Mouse (Mus musculus): ENCODE results near the gene Olfr1260. TPM values are rescaled to one million over a fixed set of nuclear protein-coding genes. Genes with fewer than 3 reads are reported as not detected.

Gene Olfr1260
- 0.01 TPM in 1 of 2 replicates, not detected in the other for polyA plus RNA-seq (2012)

DNA sequence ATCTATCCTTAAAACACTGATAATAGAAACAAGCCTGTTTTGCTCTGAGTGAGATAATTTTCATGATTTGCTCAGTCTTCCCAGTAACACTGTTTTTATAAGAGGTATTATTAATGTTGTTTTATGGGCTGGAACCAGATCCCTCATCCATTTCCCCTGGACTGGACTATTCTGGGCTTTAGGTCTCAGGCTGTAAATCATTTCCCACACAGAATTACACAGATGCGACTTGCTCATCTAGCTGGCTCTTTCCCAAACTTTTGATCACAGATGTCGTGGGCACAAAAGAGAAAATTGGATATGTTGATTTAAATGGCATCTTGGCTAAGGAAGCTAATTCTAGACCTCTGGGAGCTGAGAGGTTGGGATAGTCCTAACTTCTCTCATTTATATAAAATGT lies at the start of gene Olfr1260:
TSS of gene Olfr1260 (plus strand) at position 157 of the 400 bp plus-strand sequence.
- H3K27me3 ChIP-seq (ENCODE audit: control insufficient read depth) = no peaks in the 10 kb centered on the region
- H3K4me3 ChIP-seq (replicated peaks) = no peak within 1 kb of the TSS
- no peaks in the 10 kb centered on the region; the same call in 1 of the 2 replicates for H3K9me3 ChIP-seq (ENCODE audit: control insufficient read depth, low read length)
- H3K4me1 ChIP-seq (ENCODE audit: control insufficient read depth) = no peaks in the 10 kb centered on the region
- TF ChIP-seq TAL1 (IDR thresholded peaks at IDR 0.05; ENCODE audit: low read length) (no peak), GATA1 (IDR thresholded peaks at IDR 0.05; ENCODE audit: low read length) (no peak)
- H3K36me3 ChIP-seq (ENCODE audit: control insufficient read depth) = no peaks in the 10 kb centered on the region

DNA sequence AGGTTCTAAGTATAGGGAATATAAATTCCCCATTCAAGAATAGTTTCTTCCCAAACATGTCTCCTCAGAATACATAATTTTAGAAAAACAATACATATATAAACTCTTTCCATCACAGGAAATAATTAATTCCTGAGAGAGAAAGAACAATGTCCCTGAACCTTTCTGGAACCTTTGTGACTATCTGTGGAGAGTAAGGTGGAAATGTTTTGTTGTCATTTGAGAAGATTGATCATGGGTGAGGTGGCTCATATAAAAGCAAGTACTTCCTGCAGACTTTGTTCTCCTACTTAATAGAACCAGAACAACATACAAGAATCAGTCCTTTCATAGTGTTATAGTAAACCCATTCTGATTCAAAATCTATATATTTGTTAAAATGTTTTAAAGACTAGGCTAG lies 47.1 kb upstream of the Olfr1260 start, which contains the start of gene Olfr1258:
TSS of gene Olfr1258 (plus strand) at position 301 of the 400 bp plus-strand sequence.
- H3K36me3 ChIP-seq (ENCODE audit: control insufficient read depth) = no peaks in the 10 kb centered on the region

DNA sequence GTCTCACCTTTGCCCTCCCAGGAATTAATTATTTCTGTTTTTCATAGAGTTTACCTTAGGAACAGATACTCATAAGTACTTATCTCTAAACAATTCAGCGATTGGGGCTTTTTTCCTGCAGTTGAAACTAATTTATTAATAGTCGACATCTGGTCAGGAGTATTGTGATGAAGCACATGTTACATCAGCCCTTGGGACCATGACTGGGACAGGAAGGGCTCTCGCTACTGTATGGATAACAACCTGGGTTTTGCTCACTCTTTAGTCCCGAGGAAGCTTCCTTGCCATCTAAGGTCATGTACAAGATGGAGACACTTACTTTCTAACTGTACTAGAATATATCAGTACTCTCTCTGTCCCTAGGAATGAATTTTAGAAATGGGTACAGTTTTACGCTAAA lies 25.6 kb upstream of the Olfr1260 start, which contains the start of gene Olfr1259:
TSS of gene Olfr1259 (minus strand) at position 101 of the 400 bp plus-strand sequence.
- Histone ChIP-seq H3K27me3 (ENCODE audit: control insufficient read depth) (no peaks in the 10 kb centered on the region), H3K36me3 (ENCODE audit: control insufficient read depth) (no peaks in the 10 kb centered on the region), H3K9me3 (ENCODE audit: control insufficient read depth, low read length) (peaks cover 3% of the 10 kb centered on the region), H3K4me1 (ENCODE audit: control insufficient read depth) (no peaks in the 10 kb centered on the region), H3K4me3 (replicated peaks) (no peak within 1 kb of the TSS)
- TF ChIP-seq TAL1 (IDR thresholded peaks at IDR 0.05; ENCODE audit: low read length) = no peak
- no peak for TF ChIP-seq GATA1 (IDR thresholded peaks at IDR 0.05; ENCODE audit: low read length)

More for the DNA sequence above, 47.1 kb upstream of the Olfr1260 start, which contains the start of gene Olfr1258:
- Histone ChIP-seq H3K4me3 (replicated peaks) (no peak within 1 kb of the TSS), H3K27me3 (ENCODE audit: control insufficient read depth) (no peaks in the 10 kb centered on the region), H3K4me1 (ENCODE audit: control insufficient read depth) (no peaks in the 10 kb centered on the region), H3K9me3 (ENCODE audit: control insufficient read depth, low read length) (no peaks in the 10 kb centered on the region)
- TF ChIP-seq GATA1 (IDR thresholded peaks at IDR 0.05; ENCODE audit: low read length) (no peak), TAL1 (IDR thresholded peaks at IDR 0.05; ENCODE audit: low read length) (no peak)

DNA sequence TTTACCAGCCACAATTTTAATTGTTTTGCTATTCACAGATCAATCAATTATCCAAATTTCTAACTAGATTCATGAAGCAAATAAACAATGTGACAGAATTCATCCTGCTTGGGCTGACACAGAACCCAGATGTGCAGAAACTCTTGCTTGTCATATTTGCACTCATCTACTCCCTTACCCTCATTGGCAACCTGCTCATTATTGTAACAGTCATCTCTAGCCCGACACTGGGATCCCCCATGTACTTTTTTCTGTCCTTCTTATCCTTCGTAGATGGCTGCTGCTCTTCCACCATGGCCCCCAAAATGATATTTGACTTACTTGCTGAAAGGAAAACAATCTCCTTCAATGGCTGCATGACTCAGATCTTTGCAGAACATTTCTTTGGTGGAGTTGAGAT lies 3.6 kb downstream of the Olfr1260 start:
- no peaks in the 10 kb centered on the region; the same call in 1 of the 2 replicates for H3K9me3 ChIP-seq (ENCODE audit: control insufficient read depth, low read length)
- H3K27me3 ChIP-seq (ENCODE audit: control insufficient read depth) = no peaks in the 10 kb centered on the region
- H3K36me3 ChIP-seq (ENCODE audit: control insufficient read depth) = no peaks in the 10 kb centered on the region
- no peaks in the 10 kb centered on the region for H3K4me1 ChIP-seq (ENCODE audit: control insufficient read depth)
- no peak for TF ChIP-seq TAL1 (IDR thresholded peaks at IDR 0.05; ENCODE audit: low read length)
- no peak for TF ChIP-seq GATA1 (IDR thresholded peaks at IDR 0.05; ENCODE audit: low read length)
- no peak overlapping the region for H3K4me3 ChIP-seq (replicated peaks)

DNA sequence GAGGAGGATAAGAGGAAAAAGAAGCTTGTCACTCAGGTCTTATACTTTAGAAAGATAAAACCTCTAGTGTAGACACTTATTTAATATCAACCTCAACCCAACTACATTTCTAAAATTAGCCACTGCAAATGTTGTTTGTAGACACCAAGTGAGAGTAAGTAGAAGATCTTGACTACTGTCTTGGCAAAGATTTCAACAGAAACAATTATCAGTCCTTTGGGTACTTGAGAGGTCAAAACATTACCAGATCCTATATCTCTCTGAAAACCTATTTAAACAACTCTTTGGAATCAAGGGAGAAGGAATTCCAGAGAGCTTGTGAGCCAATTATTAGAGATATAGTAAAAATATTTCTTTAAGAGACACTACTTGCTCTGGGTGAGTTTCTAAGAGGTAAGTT lies 16.8 kb downstream of the Olfr1260 start, which contains the start of gene Olfr1261:
TSS of gene Olfr1261 (plus strand) at position 301 of the 400 bp plus-strand sequence.
- no peaks in the 10 kb centered on the region for H3K27me3 ChIP-seq (ENCODE audit: control insufficient read depth)
- no peaks in the 10 kb centered on the region for H3K9me3 ChIP-seq (ENCODE audit: control insufficient read depth, low read length)
- no peaks in the 10 kb centered on the region for H3K36me3 ChIP-seq (ENCODE audit: control insufficient read depth)
- no peaks in the 10 kb centered on the region for H3K4me1 ChIP-seq (ENCODE audit: control insufficient read depth)
- no peak within 1 kb of the TSS for H3K4me3 ChIP-seq (replicated peaks)
- TF ChIP-seq TAL1 (IDR thresholded peaks at IDR 0.05; ENCODE audit: low read length) = no peak
- TF ChIP-seq GATA1 (IDR thresholded peaks at IDR 0.05; ENCODE audit: low read length) = no peak

DNA sequence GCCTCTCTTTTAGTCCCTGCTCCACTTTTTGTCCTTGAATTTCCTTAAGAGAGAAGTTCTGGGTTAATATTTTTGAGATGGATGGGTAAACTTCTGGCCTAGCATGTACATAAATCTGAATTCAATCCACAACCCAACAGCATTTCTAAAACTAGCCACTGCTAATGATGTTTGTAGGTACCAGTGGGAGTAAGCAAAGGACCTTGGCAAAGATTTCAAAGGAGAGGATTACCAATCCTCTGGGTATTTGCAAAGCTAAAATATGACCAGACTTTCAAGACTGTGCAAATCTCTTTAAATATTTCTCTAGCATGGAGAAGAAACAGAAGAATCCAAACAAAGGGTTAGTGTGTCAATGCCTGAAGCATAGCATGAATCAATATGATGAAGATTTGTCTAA lies 25.7 kb downstream of the Olfr1260 start, which contains the start of gene Olfr1262:
TSS of gene Olfr1262 (plus strand) at position 301 of the 400 bp plus-strand sequence.
- TF ChIP-seq TAL1 (IDR thresholded peaks at IDR 0.05; ENCODE audit: low read length) (no peak), GATA1 (IDR thresholded peaks at IDR 0.05; ENCODE audit: low read length) (no peak)
- Histone ChIP-seq H3K9me3 (ENCODE audit: control insufficient read depth, low read length) (no peaks in the 10 kb centered on the region), H3K4me3 (replicated peaks) (no peak within 1 kb of the TSS), H3K27me3 (ENCODE audit: control insufficient read depth) (no peaks in the 10 kb centered on the region), H3K36me3 (ENCODE audit: control insufficient read depth) (no peaks in the 10 kb centered on the region), H3K4me1 (ENCODE audit: control insufficient read depth) (no peaks in the 10 kb centered on the region)

DNA sequence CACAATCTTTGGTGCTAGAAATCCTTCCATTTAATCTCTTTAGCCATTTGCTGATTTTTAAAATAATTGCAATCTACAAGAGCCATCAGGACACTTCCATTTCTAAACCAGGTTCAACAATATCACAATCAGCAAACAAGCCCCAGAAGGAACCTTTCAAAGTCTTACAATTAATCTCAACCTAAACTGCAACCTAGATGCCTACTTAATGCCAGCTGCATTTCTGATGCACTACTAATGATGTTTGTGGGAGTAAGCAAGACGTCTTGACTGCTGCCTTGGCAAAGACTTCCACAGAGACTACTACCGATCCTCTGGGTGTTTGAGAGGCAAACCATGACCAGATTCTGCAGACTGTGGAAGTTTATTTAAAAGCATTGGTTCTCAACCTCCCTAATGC lies 37.7 kb downstream of the Olfr1260 start, which contains the start of gene Olfr1263:
TSS of gene Olfr1263 (plus strand) at position 301 of the 400 bp plus-strand sequence.
- TF ChIP-seq TAL1 (IDR thresholded peaks at IDR 0.05; ENCODE audit: low read length) = no peak
- TF ChIP-seq GATA1 (IDR thresholded peaks at IDR 0.05; ENCODE audit: low read length) = no peak
- H3K27me3 ChIP-seq (ENCODE audit: control insufficient read depth) = no peaks in the 10 kb centered on the region
- H3K4me3 ChIP-seq (replicated peaks) = no peak within 1 kb of the TSS
- no peaks in the 10 kb centered on the region for H3K4me1 ChIP-seq (ENCODE audit: control insufficient read depth)
- no peaks in the 10 kb centered on the region for H3K36me3 ChIP-seq (ENCODE audit: control insufficient read depth)
- no peaks in the 10 kb centered on the region for H3K9me3 ChIP-seq (ENCODE audit: control insufficient read depth, low read length)

DNA sequence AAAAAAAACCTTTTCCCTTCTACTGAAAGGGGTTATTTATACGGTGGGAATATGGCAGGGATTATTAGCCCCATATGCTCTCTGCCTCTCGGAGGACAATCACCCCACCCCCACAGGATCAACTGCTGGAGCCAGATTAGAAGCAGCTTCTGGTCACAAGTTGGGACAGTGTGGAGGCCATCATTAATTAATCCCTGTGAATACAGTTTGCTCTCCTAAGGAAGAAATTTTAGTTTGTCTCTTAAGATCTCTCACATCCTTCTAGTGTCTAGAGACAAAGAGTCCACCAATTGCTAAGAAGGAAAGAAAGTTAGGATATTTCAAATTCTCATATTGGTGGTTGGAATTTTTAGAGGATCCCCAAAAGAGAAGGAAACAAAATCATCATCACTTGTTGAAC lies 51.3 kb downstream of the Olfr1260 start, which contains the start of gene Olfr1264:
TSS of gene Olfr1264 (minus strand) at position 101 of the 400 bp plus-strand sequence.
- no peaks in the 10 kb centered on the region for H3K36me3 ChIP-seq (ENCODE audit: control insufficient read depth)

More for the DNA sequence above, 51.3 kb downstream of the Olfr1260 start, which contains the start of gene Olfr1264:
- H3K9me3 ChIP-seq (ENCODE audit: control insufficient read depth, low read length) = peaks cover 4% of the 10 kb centered on the region; the same call in 1 of the 2 replicates
- no peak within 1 kb of the TSS for H3K4me3 ChIP-seq (replicated peaks)
- no peak for TF ChIP-seq GATA1 (IDR thresholded peaks at IDR 0.05; ENCODE audit: low read length)
- no peak for TF ChIP-seq TAL1 (IDR thresholded peaks at IDR 0.05; ENCODE audit: low read length)
- H3K27me3 ChIP-seq (ENCODE audit: control insufficient read depth) = no peaks in the 10 kb centered on the region
- no peaks in the 10 kb centered on the region for H3K4me1 ChIP-seq (ENCODE audit: control insufficient read depth)

Other genes with a start within 250 kb of the Olfr1260 start
- not detected in 2 replicates for gene Olfr1252, start 249.3 kb upstream of the Olfr1260 start, polyA plus RNA-seq (2012)
- gene Olfr1253, start 217.2 kb upstream of the Olfr1260 start, polyA plus RNA-seq (2012) = not detected in 2 replicates
- gene Olfr1254, start 180.7 kb upstream of the Olfr1260 start, polyA plus RNA-seq (2012) = not detected in 2 replicates
- not detected in 2 replicates for gene Olfr1255, start 162.3 kb upstream of the Olfr1260 start, polyA plus RNA-seq (2012)
- gene Olfr1256, start 132.8 kb upstream of the Olfr1260 start, polyA plus RNA-seq (2012) = 0.02 TPM in 1 of 2 replicates, not detected in the other
- not detected in 2 replicates for gene Olfr48, start 126.1 kb upstream of the Olfr1260 start, polyA plus RNA-seq (2012)
- not detected in 2 replicates for gene Olfr1257, start 95.9 kb upstream of the Olfr1260 start, polyA plus RNA-seq (2012)
- not detected in 2 replicates for gene Olfr1258, start 47.0 kb upstream of the Olfr1260 start, polyA plus RNA-seq (2012)
- gene Olfr1259, start 25.7 kb upstream of the Olfr1260 start, polyA plus RNA-seq (2012) = not detected in 2 replicates
- not detected in 2 replicates for gene Olfr1261, start 16.9 kb downstream of the Olfr1260 start, polyA plus RNA-seq (2012)
- gene Olfr1262, start 25.8 kb downstream of the Olfr1260 start, polyA plus RNA-seq (2012) = not detected in 2 replicates
- not detected in 2 replicates for gene Olfr1263, start 37.8 kb downstream of the Olfr1260 start, polyA plus RNA-seq (2012)
- gene Olfr1264, start 51.2 kb downstream of the Olfr1260 start, polyA plus RNA-seq (2012) = 0.01 TPM in 1 of 2 replicates, not detected in the other
- not detected in 2 replicates for gene Olfr1265, start 61.0 kb downstream of the Olfr1260 start, polyA plus RNA-seq (2012)
- gene Olfr140, start 89.3 kb downstream of the Olfr1260 start, polyA plus RNA-seq (2012) = not detected in 2 replicates
- not detected in 2 replicates for gene Olfr1269, start 147.1 kb downstream of the Olfr1260 start, polyA plus RNA-seq (2012)
- 0.01 TPM in 1 of 2 replicates, not detected in the other for gene Olfr32, start 168.0 kb downstream of the Olfr1260 start, polyA plus RNA-seq (2012)
- gene Olfr1270, start 178.8 kb downstream of the Olfr1260 start, polyA plus RNA-seq (2012) = not detected in 2 replicates